Mouse (Mus musculus) limb, embryonic 13.5 days (tissue): ENCODE measurements around the gene Spryd4. TPM values are rescaled to one million over a fixed set of nuclear protein-coding genes. Genes with fewer than 3 reads are reported as not detected.
A peak's percentile ranks its signal among the peaks of the same experiment; 100 is the strongest.
"Not testable (repeated sequence)": the region's sequence is repeated elsewhere in the genome, so short reads cannot be mapped to it uniquely, and the experiment has no call there.

Experiments
- ATAC-seq: fragments of 200-750 bp; cut with Nextera tagmentation; 2 replicates; pipeline ENCODE4 v1.8.0; 2017; ENCODE audit warnings: low read depth, moderate number of reproducible peaks, moderate TSS enrichment; ENCODE audit not compliant: low FRiP score
- H3K27ac ChIP-seq: fragments of 300-500 bp; sonication (generic); 2 replicates; pipeline ENCODE4 v1.5.1; 2015; ENCODE audit warnings: inconsistent platforms, mild to moderate bottlenecking, moderate library complexity
- H3K27me3 ChIP-seq: fragments of 300-500 bp; sonication (generic); 2 replicates; pipeline ENCODE4 v1.6.1; 2015; ENCODE audit warnings: mild to moderate bottlenecking, inconsistent platforms
- H3K36me3 ChIP-seq: fragments of 300-500 bp; sonication (generic); 2 replicates; pipeline ENCODE4 v1.6.1; 2015; ENCODE audit warnings: inconsistent platforms, mild to moderate bottlenecking, moderate library complexity
- H3K4me1 ChIP-seq: fragments of 300-500 bp; sonication (generic); 2 replicates; pipeline ENCODE4 v1.6.1; 2015; ENCODE audit warnings: inconsistent platforms
- H3K4me2 ChIP-seq: fragments of 300-500 bp; sonication (generic); replicated peaks from 2 replicates; pipeline ENCODE4 v1.6.1; 2015; ENCODE audit warnings: inconsistent platforms, mild to moderate bottlenecking, moderate library complexity
- H3K4me3 ChIP-seq: fragments of 300-500 bp; sonication (generic); 2 replicates; pipeline ENCODE4 v1.5.1; 2015; ENCODE audit warnings: moderate library complexity, mild to moderate bottlenecking, inconsistent platforms
- H3K9ac ChIP-seq: fragments of 300-500 bp; sonication (generic); 2 replicates; pipeline ENCODE4 v1.6.1; 2015; ENCODE audit warnings: mild to moderate bottlenecking, inconsistent platforms
- H3K9me3 ChIP-seq: fragments of 300-500 bp; sonication (generic); 2 replicates; pipeline ENCODE4 v1.6.1; 2016; ENCODE audit warnings: inconsistent platforms
- WGBS: fragments of 180-500 bp; shearing (Covaris S2); methylation state at CpG from one replicate; pipeline ENCODE4 v1.1.7; 2015; 5-methylcytosine and 5-hydroxymethylcytosine counted together
- polyA plus RNA-seq: library from polyadenylated mRNA; unstranded; fragments of >200 nt; fragmentation: Nextera tagmentation; extraction: Ambion mirVana; gene quantifications from 2 replicates; pipeline ENCODE4 v1.2.1, GENCODE M21; 2015

Spryd4 gene
- polyA plus RNA-seq, 1 experiment from 2014 or later: 34.5 TPM

- no peak for ATAC-seq
- Histone ChIP-seq H3K4me3 (peak within 1 kb of the TSS; percentile 29), H3K36me3 (no peaks in the 10 kb centered on the region), H3K4me1 (peaks cover 20% of the 10 kb centered on the region), H3K27me3 (no peaks in the 10 kb centered on the region), H3K4me2 (peak within 1 kb of the TSS; percentile 55), H3K9ac (peak within 1 kb of the TSS; percentile 39), H3K9me3 (no peaks in the 10 kb centered on the region), H3K27ac (peak within 1 kb of the TSS; percentile 58; the same call in 1 of the 2 replicates)
- 2% methylated on average over 6 of the region's 6 CpGs for WGBS
Observed at GRCm38 (mm10) chr10:128179989-128180388, 31.6 kb downstream of the Spryd4 start, which contains the start of gene Rbms2. Rbms2 (minus strand) TSS chr10:128180297.

- Histone ChIP-seq H3K36me3 (no peaks in the 10 kb centered on the region), H3K4me3 (no peak overlapping the region), H3K9ac (no peak overlapping the region), H3K4me2 (no peak overlapping the region), H3K9me3 (no peaks in the 10 kb centered on the region), H3K27ac (no peak overlapping the region; the same call in 1 of the 2 replicates), H3K4me1 (peaks cover 36% of the 10 kb centered on the region), H3K27me3 (no peaks in the 10 kb centered on the region)
- no peak for ATAC-seq
- WGBS: 84% methylated on average over 4 of the region's 4 CpGs
Observed at GRCm38 (mm10) chr10:128177316-128177715, 34.3 kb downstream of the Spryd4 start.

- H3K27ac ChIP-seq: peak overlapping the region; percentile 94
- H3K36me3 ChIP-seq: no peaks in the 10 kb centered on the region
- ATAC-seq: peak; percentile 91
- under 1% methylated on average over 17 of the region's 17 CpGs for WGBS
- H3K27me3 ChIP-seq: no peaks in the 10 kb centered on the region
- H3K9ac ChIP-seq: peak overlapping the region; percentile 76
- H3K4me3 ChIP-seq: peak overlapping the region; percentile 64
- peak overlapping the region; percentile 85 for H3K4me2 ChIP-seq
- no peaks in the 10 kb centered on the region for H3K9me3 ChIP-seq
- peaks cover 36% of the 10 kb centered on the region for H3K4me1 ChIP-seq
Observed at GRCm38 (mm10) chr10:128175996-128176755, 35.4 kb downstream of the Spryd4 start.

- no peak for ATAC-seq
- Histone ChIP-seq H3K4me3 (peak overlapping the region; percentile 64), H3K4me1 (peaks cover 35% of the 10 kb centered on the region), H3K27me3 (no peaks in the 10 kb centered on the region), H3K36me3 (no peaks in the 10 kb centered on the region), H3K27ac (peak overlapping the region; percentile 94), H3K9ac (peak overlapping the region; percentile 76), H3K9me3 (no peaks in the 10 kb centered on the region), H3K4me2 (peak overlapping the region; percentile 85)
- 14% methylated on average over 3 of the region's 3 CpGs for WGBS
Observed at GRCm38 (mm10) chr10:128175302-128175701, 36.3 kb downstream of the Spryd4 start.

GRCm38 (mm10) chr10:128171348-128171747 lies 40.3 kb downstream of the Spryd4 start:
- not testable (repeated sequence) for H3K4me2 ChIP-seq, H3K9ac ChIP-seq, ATAC-seq, H3K36me3 ChIP-seq, H3K9me3 ChIP-seq, H3K4me3 ChIP-seq, H3K27ac ChIP-seq, H3K27me3 ChIP-seq
- 97% methylated on average over 10 of the region's 10 CpGs for WGBS
- peaks cover 33% of the 10 kb centered on the region for H3K4me1 ChIP-seq

GRCm38 (mm10) chr10:128167091-128167490 lies 44.5 kb downstream of the Spryd4 start:
- no peak overlapping the region for H3K4me2 ChIP-seq
- ATAC-seq: no peak
- no peak overlapping the region for H3K9ac ChIP-seq
- H3K27me3 ChIP-seq: no peaks in the 10 kb centered on the region
- peaks cover 4% of the 10 kb centered on the region; the same call in 1 of the 2 replicates for H3K9me3 ChIP-seq
- H3K4me1 ChIP-seq: peaks cover 11% of the 10 kb centered on the region; the same call in 1 of the 2 replicates
- peak overlapping the region; percentile 29; the same call in 1 of the 2 replicates for H3K27ac ChIP-seq
- 37% methylated on average over 6 of the region's 6 CpGs for WGBS
- H3K4me3 ChIP-seq: no peak overlapping the region
- peaks cover 6% of the 10 kb centered on the region; the same call in 1 of the 2 replicates for H3K36me3 ChIP-seq

GRCm38 (mm10) chr10:128165726-128166125 lies 45.9 kb downstream of the Spryd4 start:
- H3K36me3 ChIP-seq, H3K4me2 ChIP-seq, H3K9ac ChIP-seq, H3K27ac ChIP-seq, ATAC-seq, H3K9me3 ChIP-seq, H3K4me3 ChIP-seq, H3K27me3 ChIP-seq: not testable (repeated sequence)
- 81% methylated on average over 3 of the region's 3 CpGs for WGBS
- peaks cover 11% of the 10 kb centered on the region; the same call in 1 of the 2 replicates for H3K4me1 ChIP-seq

Other genes starting within 250 kb of the Spryd4 start
- not detected in 2 replicates for gene Hsd17b6, start 204.2 kb downstream of the Spryd4 start, polyA plus RNA-seq
- 93.3 and 96.1 TPM in 2 replicates for gene Prim1, start 196.6 kb downstream of the Spryd4 start, polyA plus RNA-seq
- 797 and 826 TPM in 2 replicates for gene Naca, start 176.2 kb downstream of the Spryd4 start, polyA plus RNA-seq
- 564 and 574 TPM in 2 replicates for gene Ptges3, start 152.9 kb downstream of the Spryd4 start, polyA plus RNA-seq
- 1,947 and 1,954 TPM in 2 replicates for gene Atp5b, start 128.5 kb downstream of the Spryd4 start, polyA plus RNA-seq
- 9.0 and 10.5 TPM in 2 replicates for gene Baz2a, start 120.2 kb downstream of the Spryd4 start, polyA plus RNA-seq
- gene Rbms2, start 31.5 kb downstream of the Spryd4 start, polyA plus RNA-seq: 39.0 and 40.6 TPM in 2 replicates
- 1.8 and 2.5 TPM in 2 replicates for gene Gls2, start 17.4 kb downstream of the Spryd4 start, polyA plus RNA-seq
- gene Mip, start 14.0 kb upstream of the Spryd4 start, polyA plus RNA-seq: 0.45 and 0.57 TPM in 2 replicates
- 75.7 and 76.4 TPM in 2 replicates for gene Timeless, start 20.3 kb upstream of the Spryd4 start, polyA plus RNA-seq
- 0.27 and 0.63 TPM in 2 replicates for gene Apon, start 42.3 kb upstream of the Spryd4 start, polyA plus RNA-seq
- not detected in 2 replicates for gene Apof, start 56.9 kb upstream of the Spryd4 start, polyA plus RNA-seq
- 14.6 and 16.6 TPM in 2 replicates for gene Stat2, start 58.8 kb upstream of the Spryd4 start, polyA plus RNA-seq
- 0.18 TPM in 1 of 2 replicates, not detected in the other for gene Il23a, start 86.9 kb upstream of the Spryd4 start, polyA plus RNA-seq
- 33.6 and 35.2 TPM in 2 replicates for gene Pan2, start 91.5 kb upstream of the Spryd4 start, polyA plus RNA-seq
- 390 and 394 TPM in 2 replicates for gene Cnpy2, start 110.7 kb upstream of the Spryd4 start, polyA plus RNA-seq
- gene Cs, start 125.9 kb upstream of the Spryd4 start, polyA plus RNA-seq: 167 and 176 TPM in 2 replicates
- gene Coq10a, start 157.2 kb upstream of the Spryd4 start, polyA plus RNA-seq: 14.8 and 15.3 TPM in 2 replicates
- 11.7 and 12.9 TPM in 2 replicates for gene Ankrd52, start 165.3 kb upstream of the Spryd4 start, polyA plus RNA-seq
- gene Slc39a5, start 189.4 kb upstream of the Spryd4 start, polyA plus RNA-seq: 0.28 and 0.38 TPM in 2 replicates
- 60.6 and 61.4 TPM in 2 replicates for gene Nabp2, start 199.7 kb upstream of the Spryd4 start, polyA plus RNA-seq
- gene Rnf41, start 199.8 kb upstream of the Spryd4 start, polyA plus RNA-seq: 42.3 and 43.3 TPM in 2 replicates
- 96.6 and 110 TPM in 2 replicates for gene Smarcc2, start 247.4 kb upstream of the Spryd4 start, polyA plus RNA-seq